Mouse (Mus musculus): Measurements from ENCODE around the gene Nrd1.
A peak's percentile ranks its signal among the peaks of the same experiment; 100 is the strongest.

Gene Nrd1

GRCm38 (mm10) chr4:108999999-109000950 is at the start of gene Nrd1:
Gene Nrd1 (plus strand): TSS chr4:109000655.
- peak; percentile 100 for DNase-seq (ENCODE audit: low read depth, low spot score)

DNA sequence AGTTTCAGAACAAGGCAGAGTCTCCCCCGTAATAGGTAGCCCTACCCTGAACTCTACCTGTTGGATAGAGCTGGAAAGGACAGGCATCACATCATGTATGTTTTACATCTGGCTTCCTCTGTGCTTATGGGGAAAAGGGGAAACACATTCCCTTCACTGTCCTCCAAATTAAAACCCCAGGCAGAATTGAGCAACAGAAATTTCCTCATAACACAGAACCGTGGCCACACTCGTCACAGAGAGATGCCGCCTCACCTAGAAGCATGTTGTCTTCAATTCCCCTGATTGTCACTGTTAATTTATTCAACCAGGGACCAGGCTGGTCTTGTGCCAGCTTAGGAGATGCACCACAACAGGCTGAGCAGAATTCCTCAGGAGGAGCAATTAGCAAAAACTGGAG is 48.8 kb upstream of the Nrd1 start:
- no peak for DNase-seq (ENCODE audit: low read depth, low spot score)

GRCm38 (mm10) chr4:108959696-108960095 is 40.8 kb upstream of the Nrd1 start:
- DNase-seq (ENCODE audit: low read depth, low spot score): peak; percentile 29

DNA sequence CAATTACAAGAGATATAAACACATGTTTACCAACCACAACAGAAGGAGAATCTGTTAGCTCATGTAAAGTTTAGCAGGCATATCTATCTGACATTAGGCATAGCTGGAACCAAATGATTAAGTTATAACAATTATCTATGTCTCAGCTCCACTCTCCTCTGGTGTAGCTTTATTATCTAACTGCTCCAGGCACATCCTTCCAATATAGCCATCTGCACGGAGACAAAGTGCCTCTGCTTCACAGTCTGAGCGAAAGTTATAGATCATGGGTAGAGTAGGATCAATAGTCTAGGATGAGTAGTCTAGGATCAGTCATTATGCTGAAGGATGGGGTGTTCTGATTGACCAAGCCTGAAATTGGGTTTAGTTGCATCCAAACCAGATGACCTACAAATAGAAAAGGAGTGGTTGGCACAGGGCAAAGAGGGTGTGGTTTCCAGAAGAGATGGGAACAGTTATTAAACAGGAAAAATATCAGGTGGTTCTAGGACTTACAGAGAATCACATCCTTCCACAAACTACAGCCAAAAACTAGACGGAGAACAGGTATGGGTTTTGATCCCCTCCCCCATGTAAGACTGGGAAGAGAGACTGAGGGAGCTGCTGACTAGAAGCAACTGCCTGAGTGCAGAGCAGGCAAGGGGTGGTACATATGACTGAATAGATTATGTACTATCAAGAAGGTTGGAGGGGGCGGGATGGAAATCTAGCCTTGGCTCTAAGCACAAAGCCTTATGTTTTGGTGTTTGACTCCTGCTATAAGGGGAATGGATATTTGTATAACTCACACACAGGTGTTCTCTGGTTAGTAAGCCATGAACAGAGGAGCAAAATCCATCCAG is 39.6 kb upstream of the Nrd1 start:
- DNase-seq (ENCODE audit: low read depth, low spot score): peak; percentile 51

DNA sequence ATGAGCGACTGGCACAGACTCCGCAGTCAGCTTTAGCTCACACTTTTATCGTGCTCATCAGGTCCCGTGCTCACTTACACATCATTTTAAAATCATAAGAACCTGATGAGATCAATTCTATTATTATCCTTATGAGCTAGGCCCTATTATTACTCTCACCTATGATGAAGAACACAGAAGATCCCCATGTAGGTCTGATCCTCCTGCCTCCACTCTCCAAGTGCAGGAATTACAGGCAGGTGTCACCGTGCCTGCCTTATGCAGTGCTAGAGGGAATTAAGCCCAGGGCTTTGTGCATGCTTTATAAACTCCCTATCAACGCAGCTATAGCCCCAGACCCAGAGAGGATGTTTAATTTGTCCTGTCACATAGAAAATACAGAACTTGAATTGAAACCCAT is 37.4 kb upstream of the Nrd1 start:
- no peak for DNase-seq (ENCODE audit: low read depth, low spot score)

- no peak for DNase-seq (ENCODE audit: low read depth, low spot score)
Observed at GRCm38 (mm10) chr4:108969517-108969916, 30.9 kb upstream of the Nrd1 start.

- DNase-seq (ENCODE audit: low read depth, low spot score): no peak
Observed at GRCm38 (mm10) chr4:108971054-108971453, 29.4 kb upstream of the Nrd1 start.

DNA sequence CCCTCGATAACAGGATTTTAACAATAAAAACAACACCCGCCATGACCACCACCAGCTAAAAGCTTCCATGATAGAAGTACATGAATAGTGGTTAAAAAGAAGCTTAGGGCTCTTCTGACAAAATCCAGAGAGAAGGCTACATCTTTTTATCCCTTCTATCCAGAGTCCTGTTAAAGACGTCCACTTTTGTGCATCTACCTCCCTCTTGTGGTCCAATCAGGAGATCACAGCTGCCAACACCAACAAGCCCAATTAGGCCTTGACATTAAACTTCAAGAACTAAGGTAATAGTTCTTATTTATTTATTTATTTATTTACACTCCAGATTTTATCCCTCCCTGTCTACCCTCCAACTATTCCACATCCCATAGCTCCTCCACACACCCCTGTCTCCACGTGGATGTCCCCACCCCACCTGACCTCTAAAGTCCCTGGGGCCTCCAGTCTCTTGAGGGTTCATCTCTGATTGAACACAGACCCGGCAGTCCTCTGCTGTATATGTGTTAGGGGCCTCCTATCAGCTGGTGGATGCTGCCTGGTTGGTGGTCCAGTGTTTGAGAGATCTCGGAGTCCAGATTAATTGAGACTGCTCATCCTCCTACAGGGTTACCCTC is 23.9 kb upstream of the Nrd1 start:
- DNase-seq (ENCODE audit: low read depth, low spot score): peak; percentile 42

- DNase-seq (ENCODE audit: low read depth, low spot score): no peak
Observed at GRCm38 (mm10) chr4:108986833-108987472, 13.5 kb upstream of the Nrd1 start.

DNA sequence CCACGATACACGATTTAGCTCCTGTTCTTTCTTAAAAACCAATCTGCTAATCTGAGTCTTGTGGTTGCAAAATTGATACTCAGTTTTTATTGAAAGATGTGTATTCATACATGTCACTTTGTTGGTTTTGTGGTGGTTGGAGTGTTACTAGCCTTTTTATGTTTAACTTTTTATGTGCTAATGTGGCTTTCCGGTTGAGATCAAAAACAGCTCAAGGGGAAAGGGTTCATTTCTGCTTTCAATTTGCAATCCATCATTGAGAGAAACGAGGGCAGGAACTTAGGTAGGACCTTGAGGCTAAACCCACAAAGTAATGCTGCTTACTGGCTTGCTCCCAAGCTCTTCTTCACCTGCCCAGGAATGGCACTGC is 13.0 kb upstream of the Nrd1 start:
- DNase-seq (ENCODE audit: low read depth, low spot score): no peak

GRCm38 (mm10) chr4:108989430-108989829 is 11.0 kb upstream of the Nrd1 start:
- DNase-seq (ENCODE audit: low read depth, low spot score): no peak

DNA sequence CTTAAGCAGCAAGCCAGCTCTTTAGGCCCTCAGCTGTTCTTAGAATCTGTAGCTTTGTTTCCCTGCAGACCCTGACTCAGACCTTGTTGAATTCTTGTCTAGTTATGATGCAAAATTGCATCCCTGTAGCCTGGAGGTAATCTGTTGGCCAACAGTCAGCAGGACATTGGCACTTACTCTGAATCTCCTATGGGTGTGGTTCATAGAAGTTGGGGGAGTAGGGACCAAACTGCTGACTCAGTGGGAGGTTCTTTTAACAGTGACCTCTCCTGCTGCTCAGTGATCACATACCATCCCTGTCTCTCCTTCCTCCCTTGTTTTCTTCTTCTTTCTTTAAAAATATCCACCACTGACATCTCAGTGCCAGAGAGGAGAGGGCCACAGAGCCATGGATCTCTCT is 10.4 kb upstream of the Nrd1 start:
- peak; percentile 81 for DNase-seq (ENCODE audit: low read depth, low spot score)

DNA sequence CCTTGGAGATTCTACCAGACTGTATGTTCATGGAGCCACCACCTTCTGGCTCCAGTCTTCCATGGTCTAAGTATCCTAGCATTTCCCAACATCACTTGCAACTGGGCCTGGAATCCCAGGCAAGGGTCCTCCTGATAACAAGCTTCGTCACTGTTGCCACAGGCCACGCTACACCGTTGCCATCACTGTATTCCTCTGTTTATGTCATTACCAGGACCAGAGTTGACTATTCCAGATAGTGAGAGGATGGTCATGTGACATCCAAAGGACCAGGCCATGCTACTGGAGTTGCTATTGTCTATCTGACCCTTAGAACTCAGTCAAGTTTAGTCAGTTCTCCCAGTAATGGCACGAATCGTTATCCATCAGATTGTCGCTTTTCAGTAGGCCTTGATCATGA is 9.9 kb upstream of the Nrd1 start:
- peak; percentile 28 for DNase-seq (ENCODE audit: low read depth, low spot score)

- no peak for DNase-seq (ENCODE audit: low read depth, low spot score)
Observed at GRCm38 (mm10) chr4:108991811-108992210, 8.6 kb upstream of the Nrd1 start.

- DNase-seq (ENCODE audit: low read depth, low spot score): no peak
Observed at GRCm38 (mm10) chr4:108992978-108993377, 7.5 kb upstream of the Nrd1 start.

GRCm38 (mm10) chr4:109000961-109001360 is 506 bp downstream of the Nrd1 start:
- peak; percentile 36 for DNase-seq (ENCODE audit: low read depth, low spot score)

- DNase-seq (ENCODE audit: low read depth, low spot score): no peak
Observed at GRCm38 (mm10) chr4:109008046-109008445, 7.6 kb downstream of the Nrd1 start.

DNA sequence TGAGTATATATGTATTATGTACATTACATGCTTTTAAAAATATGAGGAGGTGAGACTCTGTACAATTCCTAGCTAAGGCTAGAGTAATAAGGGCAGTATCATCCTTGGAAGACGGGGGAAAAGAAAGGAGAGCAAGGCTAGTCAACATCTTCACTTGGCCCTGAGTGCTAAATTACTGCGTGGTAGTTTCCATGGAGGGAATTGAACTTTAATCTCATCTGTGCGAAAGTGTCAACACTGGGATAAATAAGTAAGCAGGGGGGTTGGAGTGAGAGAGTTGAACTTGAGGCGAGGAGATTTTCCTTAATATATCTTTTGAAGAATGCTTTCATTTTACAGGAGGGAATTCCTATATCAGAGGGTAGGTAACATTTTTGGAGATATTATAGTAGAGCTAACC is 13.6 kb downstream of the Nrd1 start:
- no peak for DNase-seq (ENCODE audit: low read depth, low spot score)

GRCm38 (mm10) chr4:109017441-109017840 is 17.0 kb downstream of the Nrd1 start:
- no peak for DNase-seq (ENCODE audit: low read depth, low spot score)

DNA sequence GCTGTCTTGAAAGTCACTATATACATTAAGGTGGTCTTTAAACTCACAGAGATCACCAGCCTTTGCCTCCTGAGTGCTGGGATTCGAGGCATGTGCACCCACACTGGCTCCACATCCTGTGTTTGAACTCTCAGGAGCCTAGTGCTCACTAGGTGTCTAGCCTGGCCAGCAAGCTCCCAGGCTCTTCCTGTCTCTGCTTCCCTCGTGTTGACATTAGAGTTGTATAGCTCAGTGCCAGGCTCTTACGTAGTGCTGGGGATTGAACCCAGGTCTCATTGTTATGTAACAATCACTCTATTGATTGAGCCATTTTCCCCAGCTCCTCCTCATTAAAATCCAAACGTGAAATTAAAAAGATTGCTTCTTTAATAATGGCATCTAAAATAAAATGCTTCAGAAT is 18.8 kb downstream of the Nrd1 start:
- DNase-seq (ENCODE audit: low read depth, low spot score): no peak

DNA sequence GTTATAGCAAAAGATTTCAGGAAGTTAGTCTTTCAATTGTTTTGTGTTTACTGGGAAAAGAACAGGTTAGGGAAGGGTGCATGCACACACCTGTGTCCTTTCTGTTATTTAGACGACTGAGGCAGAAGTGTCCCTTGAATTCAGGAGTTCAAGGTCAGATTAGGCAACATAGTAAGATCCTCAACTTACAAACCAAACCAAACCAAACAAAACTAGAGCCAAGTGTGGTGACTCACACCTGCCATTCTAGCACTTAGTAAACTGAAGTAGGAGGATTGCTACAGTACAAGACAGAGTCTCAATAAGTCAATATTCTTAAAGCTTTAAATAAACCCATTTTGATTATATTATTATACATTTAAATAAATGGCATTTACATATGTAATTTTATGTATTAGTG is 21.5 kb downstream of the Nrd1 start:
- DNase-seq (ENCODE audit: low read depth, low spot score): no peak

GRCm38 (mm10) chr4:109025061-109025460 is 24.6 kb downstream of the Nrd1 start:
- DNase-seq (ENCODE audit: low read depth, low spot score): no peak

Measured in c-Kit-negative CD71-positive TER-119-positive erythroid progenitor cells, embryonic 14.5 days (primary cell).